Mouse (Mus musculus) ZHBTc4 (cell line): ENCODE measurements at regions not wholly inside any gene's neighbourhood (a gene's known extent, or its start where the extent isn't known, plus 50 kb on each side); places are given as distances from the start of the nearest gene placed in this dataset.
A peak's percentile ranks its signal among the peaks of the same experiment; 100 is the strongest.

Experiments
- DNase-seq: peaks from one replicate; pipeline ENCODE4 v3.0.0-alpha.2; 2011; ENCODE audit warnings: low read depth, low spot score

GRCm38 (mm10) chr13:44386767-44387166 is 342.5 kb upstream of the Jarid2 start:
- DNase-seq = no peak

DNA sequence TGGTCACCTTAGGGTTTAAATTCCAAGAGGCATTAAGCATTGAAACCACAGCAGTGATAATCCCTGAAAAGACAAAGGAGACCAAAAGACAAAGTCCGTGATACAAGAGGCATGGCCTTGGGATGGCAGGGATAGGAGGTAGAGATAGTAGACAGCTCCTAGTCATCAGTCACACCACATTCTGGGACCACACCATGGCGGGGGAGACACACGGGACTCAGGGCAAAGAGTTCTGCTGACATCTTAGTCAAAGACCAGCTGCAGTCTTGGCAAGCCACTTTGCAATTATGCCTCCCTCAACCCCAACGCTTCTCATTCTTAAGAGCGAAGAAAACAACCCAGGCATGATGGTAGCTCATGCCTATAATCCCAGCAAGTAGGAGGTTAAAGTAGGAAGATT is 339.6 kb upstream of the Jarid2 start:
- DNase-seq = no peak

DNA sequence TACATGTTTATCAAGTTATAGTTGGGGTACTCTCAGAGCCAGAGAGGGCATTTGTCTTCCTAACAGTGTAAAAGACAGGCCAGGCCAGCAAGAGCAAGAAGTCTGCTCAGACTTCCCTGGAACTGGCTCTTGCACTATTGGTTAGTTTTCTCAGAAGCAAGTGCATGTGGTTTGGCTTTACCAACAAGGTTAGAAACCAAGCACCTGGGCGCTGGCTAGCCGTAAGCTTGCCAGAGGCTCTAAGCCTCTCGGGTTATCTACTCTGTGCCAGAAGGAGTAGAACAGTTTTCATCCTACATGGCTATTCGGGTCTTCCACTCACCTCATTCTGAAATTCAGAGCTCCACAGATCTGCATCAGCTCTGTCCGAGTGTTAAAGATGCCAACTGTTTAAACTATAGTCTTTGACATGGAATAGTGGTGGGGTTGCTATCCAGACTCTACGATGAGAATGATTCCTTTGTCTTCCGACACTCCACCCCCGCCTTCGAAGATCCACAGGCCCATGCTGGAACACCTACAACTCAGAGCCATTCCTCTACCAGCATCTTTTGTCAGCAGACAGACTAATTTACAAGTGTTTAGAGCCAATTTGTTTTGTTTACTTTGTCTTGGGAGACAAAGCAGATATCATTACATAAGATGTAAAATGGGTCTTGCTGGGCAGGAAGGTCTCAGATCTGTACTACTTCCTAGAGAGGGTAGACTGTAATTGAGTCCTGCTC is 338.4 kb upstream of the Jarid2 start:
- peak; percentile 66 for DNase-seq

- DNase-seq = no peak
These were observed 335.3 kb upstream of the Jarid2 start for GRCm38 (mm10) chr13:44394016-44394415.

DNA sequence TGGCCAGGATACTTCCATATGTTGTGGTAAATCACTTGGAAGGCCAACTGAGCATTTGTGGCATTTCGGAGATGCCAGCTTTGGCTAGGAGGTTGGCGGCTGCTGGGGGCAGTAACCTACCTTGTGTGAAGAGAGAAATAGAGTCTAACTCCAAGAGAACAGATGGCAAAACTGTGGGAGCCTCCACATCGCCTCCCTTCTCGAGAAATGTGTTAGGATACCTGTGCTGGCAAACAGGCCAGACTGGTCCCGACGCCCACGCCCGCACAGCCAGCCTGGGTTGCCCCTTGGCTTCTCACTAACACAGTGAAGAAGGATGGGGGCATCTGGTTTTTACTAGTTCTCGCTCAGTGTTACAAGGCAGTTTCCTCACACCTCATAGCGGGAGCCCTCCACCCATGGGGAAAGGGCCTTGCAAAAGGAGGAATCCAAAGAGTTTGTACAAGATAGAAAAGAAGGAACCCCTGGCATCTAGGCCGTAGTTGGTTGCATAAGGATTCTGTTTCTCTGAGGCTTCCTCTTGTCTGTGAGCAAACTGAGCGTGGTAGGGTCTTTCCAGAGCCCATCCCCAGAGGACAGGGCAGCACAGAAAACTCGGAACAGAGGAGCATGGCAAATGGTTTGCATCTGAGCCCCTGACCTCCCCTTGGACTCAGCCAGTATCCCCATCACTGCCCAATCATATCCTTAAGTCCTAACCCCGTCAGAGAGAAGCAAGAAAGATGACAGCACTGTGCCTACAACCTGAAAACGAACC is 330.5 kb upstream of the Jarid2 start:
- peak; percentile 67 for DNase-seq

DNA sequence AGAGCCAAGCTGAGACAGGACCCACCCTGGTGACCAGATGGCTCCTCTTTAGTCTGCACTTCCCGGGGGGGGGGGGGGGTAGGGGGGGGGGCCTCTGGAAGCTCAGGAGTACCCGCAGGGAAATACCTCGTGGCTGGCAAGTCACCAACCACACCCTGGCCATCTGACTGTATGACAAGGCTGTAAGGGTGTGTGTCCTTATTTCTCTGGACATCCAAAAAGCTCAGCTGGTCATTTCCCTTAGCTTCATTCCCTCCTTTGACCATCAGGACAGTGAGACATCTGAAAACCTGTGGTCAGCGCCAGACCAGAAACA is 329.9 kb upstream of the Jarid2 start:
- DNase-seq = no peak

GRCm38 (mm10) chr13:44399831-44400321 is 329.4 kb upstream of the Jarid2 start:
- peak; percentile 85 for DNase-seq

DNA sequence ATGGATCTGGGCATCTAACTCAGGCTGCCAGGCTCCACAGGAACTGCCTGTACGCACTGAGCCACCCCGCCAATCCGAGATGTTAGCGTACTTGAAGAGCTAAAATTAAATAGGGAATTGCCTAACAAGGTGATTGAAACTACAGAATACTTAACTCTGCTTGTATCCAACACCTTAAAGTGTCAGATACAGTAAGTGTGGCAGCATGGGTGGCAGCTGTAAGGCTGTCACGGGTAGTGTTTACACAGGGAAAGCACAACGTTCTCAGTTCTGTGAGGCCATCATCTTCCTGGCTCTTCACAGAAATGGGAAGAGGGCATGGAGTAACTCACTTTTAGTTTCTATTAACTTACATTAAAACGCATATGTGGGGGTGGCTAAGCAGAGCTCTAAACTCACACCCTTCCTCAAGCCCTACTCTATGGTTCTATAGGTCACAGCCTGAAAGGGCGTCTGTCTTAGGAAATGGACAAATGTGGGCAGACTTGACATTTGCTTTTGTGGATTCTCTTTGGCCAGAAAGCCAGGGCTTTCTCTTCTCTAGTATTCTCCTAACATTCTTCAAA is 325.2 kb upstream of the Jarid2 start:
- DNase-seq = no peak

DNA sequence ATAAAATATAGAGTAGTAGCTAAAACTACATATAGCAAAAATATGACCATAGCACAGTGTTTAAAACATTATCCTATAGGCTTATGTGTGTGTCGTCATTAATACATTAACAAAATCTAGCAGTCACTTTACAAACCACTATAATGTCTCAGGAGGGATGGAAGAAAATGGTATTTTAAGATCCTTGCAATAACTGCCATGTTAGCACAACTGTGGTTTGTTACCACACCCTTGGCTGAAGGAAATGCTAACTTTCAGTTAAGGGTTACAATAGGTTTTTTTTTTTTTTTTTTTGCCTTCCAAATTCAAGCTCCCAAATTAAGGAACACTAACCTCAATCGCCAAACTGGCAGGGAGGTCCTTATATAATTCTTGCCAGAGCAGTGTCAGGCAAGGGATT is 322.0 kb upstream of the Jarid2 start:
- DNase-seq = no peak

GRCm38 (mm10) chr13:44408619-44408959 is 320.7 kb upstream of the Jarid2 start:
- peak; percentile 69 for DNase-seq

DNA sequence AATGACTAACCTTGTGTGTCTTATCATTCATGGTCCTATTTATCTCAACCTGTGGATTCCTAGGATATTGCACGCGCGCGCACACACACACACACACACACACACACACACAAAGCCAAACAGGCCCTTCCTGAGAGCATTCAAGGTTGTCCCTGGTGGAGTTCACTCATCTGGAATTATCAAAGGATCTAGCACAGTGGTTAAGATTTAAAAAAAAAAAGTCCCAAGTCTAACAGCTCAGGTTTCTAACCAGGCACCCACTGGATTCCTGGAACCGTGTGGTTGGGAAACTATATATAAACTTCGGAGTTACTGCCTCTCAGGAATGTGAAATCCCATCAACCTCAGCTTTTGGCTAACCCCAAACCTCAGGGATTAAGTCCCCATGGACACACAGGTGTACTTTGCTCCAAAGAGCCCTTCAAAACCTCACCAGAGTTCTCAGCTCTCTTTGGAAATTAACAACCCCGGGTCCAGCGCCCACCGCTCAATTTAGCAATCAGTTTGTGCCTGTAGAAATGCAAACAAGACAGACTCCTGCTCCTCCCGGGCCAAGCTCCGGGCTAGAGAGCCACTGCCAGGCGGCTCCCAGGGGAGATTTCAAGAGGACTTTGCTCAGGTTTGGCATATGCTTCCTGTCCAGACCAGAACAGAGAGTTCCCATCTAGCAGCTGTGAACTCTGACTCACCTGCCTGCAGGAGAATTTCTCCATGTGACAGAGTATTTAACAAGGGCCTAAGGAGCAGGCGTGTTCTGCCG is 320.1 kb upstream of the Jarid2 start:
- DNase-seq = peak; percentile 54

- DNase-seq = no peak
These were observed 319.6 kb upstream of the Jarid2 start for GRCm38 (mm10) chr13:44409720-44410047.

GRCm38 (mm10) chr13:44411781-44412496 is 317.3 kb upstream of the Jarid2 start:
- no peak for DNase-seq

DNA sequence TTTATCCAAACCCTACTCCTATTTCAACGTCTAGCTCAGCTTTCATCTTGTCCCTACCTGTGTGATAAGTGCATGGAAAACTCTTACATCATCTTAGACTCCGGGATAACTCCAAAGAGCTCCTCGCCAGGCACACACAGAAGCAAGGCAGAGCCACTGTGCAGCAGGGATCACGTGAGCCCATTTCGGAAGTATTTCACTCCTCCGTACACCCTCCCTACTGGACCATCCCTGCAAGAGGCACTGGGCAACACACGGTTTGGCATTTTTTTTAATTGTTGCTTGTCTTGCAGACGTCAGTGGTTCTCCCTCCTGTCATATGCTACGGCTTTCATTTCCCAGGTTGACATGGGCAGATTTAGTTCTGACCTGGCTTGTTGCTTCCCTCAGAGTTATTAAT is 316.0 kb upstream of the Jarid2 start:
- DNase-seq = no peak

DNA sequence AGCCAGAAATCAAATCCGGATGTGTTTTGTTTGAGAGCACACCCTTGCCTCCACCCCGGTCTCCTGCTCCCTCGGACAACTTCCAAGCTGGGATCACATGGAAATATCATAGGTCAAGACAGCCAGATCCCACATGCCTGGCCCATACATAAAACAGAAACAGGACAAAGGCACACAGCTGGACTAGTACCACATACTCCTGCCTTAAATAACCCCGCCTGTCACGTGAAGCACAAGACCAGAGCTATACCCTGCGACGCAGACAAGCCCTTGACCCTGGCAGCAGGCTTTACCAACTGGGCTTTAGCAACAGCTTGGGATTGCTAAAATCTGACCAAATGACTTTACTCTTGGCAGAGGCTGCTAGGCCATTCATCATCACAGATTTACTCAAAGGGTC is 313.3 kb upstream of the Jarid2 start:
- DNase-seq = no peak

DNA sequence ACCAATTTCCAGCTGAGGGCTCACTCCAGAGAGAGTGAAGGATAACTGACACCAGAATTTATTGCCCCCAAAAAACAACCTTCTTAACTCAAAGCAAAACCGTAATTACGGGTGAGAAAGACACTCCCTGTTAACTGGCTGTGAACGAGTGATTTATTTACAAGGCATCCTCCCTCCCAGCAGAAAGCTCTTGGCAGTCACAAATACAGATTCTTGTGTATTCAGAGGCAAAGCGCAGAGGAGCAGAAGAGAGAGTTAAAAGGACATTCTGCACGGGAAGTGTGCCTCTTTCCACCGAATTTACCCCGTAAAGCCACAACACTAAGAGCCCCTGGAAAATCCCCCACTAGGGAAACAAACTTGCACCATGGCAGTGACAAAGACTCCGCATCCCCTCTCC is 312.3 kb upstream of the Jarid2 start:
- DNase-seq = no peak

DNA sequence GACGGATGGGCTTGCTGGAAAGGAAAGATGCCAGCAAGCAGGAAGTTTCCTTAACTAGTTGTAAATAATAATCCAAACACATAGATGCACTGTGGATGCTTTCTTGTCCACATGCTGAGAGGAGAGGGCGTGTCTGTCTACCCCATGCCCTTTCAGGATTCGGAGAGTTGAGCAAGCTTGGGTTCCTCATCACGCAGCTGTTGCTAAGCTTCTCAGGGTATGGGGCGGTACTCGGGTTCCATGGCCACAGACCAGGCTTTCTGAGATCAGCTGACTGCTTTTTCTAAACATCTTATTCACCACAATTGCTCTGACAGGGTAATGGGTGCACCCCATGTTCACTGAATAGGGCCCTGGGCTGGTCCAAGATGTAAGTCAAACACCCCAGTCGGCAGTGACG is 310.2 kb upstream of the Jarid2 start:
- DNase-seq = peak; percentile 65

DNA sequence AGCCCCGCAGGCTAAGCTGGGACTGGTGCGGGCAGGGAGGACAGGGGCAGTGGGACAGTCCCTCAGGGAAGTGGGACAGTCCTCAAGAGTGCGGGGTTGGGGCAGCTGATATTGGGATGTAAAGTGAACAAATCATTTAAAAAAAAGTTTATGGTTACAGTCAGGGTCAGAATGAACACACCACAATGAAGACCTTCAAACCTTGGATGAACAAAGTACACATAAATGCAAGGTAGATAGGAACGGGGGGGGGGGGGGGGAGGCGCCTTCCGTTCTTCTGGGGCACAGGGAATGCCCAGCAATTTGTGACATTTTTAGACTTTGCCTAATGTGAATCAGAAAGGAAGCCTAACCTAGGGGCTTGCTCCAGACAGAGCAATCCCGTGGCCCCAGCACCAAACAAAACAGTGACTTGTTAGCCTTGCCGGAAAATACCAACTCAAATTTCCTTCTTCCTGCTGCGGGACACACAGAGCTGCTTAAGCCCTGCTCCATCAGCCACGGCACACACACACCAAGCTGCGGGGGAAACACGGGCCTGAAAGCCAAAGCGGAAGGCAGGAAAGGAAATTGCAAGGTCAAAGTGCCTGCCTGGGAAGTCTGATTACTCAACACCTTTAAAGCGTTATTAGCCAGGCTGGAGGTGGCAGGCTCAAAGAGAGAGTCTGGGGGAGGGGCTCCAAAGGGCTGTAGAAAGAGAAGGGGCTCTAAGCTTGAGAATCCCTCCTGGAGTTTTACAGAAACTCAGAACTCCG is 309.6 kb upstream of the Jarid2 start:
- DNase-seq = peak; percentile 52

- no peak for DNase-seq
These were observed 309.1 kb upstream of the Jarid2 start for GRCm38 (mm10) chr13:44420227-44420592.

DNA sequence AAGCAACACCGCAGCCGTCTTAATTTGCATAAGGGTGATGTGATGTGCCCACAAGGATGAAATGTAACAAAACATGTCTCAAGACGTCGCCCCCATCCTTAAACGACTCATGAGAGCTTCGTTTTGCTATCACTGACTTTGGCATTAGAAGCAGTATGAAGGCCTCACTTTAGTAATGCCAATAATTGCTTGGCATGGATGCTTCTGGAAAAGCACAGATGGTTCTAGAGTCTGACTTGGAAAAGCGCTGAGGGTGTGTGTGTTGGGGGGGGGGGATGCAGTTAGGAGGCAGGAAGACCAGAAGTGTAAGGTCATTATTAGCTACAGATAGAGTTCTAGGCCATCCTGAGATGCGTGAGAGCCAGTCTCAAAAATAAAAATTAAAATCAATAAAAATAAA is 308.3 kb upstream of the Jarid2 start:
- no peak for DNase-seq

GRCm38 (mm10) chr13:44421426-44421825 is 307.8 kb upstream of the Jarid2 start:
- DNase-seq = no peak
